Mouse (Mus musculus) forebrain, embryonic 10.5 days (tissue): ENCODE measurements around the gene Creb3l2. TPM values are rescaled to one million over a fixed set of nuclear protein-coding genes. Genes with fewer than 3 reads are reported as not detected.

ENCODE experiments used
- DNase-seq: peaks from one replicate; pipeline ENCODE4 v3.0.0-alpha.2; 2017; ENCODE audit warnings: low spot score; ENCODE audit errors: extremely low spot score
- H3K27ac ChIP-seq: fragments of 300-500 bp; sonication (generic); 2 replicates; pipeline ENCODE4 v1.5.1; 2016; ENCODE audit warnings: mild to moderate bottlenecking
- H3K27me3 ChIP-seq: fragments of 300-500 bp; sonication (generic); 2 replicates; pipeline ENCODE4 v1.6.1; 2016; ENCODE audit warnings: mild to moderate bottlenecking; ENCODE audit not compliant: poor library complexity, severe bottlenecking
- H3K36me3 ChIP-seq: fragments of 300-500 bp; sonication (generic); replicated peaks from 2 replicates; pipeline ENCODE4 v1.6.1; 2016; ENCODE audit warnings: mild to moderate bottlenecking, moderate library complexity
- H3K4me1 ChIP-seq: fragments of 300-500 bp; sonication (generic); 2 replicates; pipeline ENCODE4 v1.6.1; 2016
- H3K4me3 ChIP-seq: fragments of 300-500 bp; sonication (generic); 2 replicates; pipeline ENCODE4 v1.5.1; 2016; ENCODE audit warnings: mild to moderate bottlenecking, moderate library complexity
- H3K9me3 ChIP-seq: fragments of 300-500 bp; sonication (generic); 2 replicates; pipeline ENCODE4 v1.6.1; 2016; ENCODE audit warnings: mild to moderate bottlenecking, moderate library complexity
- WGBS: fragments of 180-500 bp; shearing (Covaris S2); methylation state at CpG from one replicate; pipeline ENCODE4 v1.1.7; 2016; 5-methylcytosine and 5-hydroxymethylcytosine counted together
- polyA plus RNA-seq: library from polyadenylated mRNA; unstranded; fragments of >200 nt; fragmentation: Nextera tagmentation; extraction: Ambion mirVana; gene quantifications from 2 replicates; pipeline ENCODE4 v1.2.1, GENCODE M21; 2016

Creb3l2 gene
- polyA plus RNA-seq, 1 experiment from 2014 or later = 5.2 TPM

- no peaks in the 10 kb centered on the region for H3K27me3 ChIP-seq
- 89% methylated on average over 9 of the region's 9 CpGs for WGBS
These were observed 88.3 kb downstream of the Creb3l2 start for GRCm38 (mm10) chr6:37353616-37354015.

DNA sequence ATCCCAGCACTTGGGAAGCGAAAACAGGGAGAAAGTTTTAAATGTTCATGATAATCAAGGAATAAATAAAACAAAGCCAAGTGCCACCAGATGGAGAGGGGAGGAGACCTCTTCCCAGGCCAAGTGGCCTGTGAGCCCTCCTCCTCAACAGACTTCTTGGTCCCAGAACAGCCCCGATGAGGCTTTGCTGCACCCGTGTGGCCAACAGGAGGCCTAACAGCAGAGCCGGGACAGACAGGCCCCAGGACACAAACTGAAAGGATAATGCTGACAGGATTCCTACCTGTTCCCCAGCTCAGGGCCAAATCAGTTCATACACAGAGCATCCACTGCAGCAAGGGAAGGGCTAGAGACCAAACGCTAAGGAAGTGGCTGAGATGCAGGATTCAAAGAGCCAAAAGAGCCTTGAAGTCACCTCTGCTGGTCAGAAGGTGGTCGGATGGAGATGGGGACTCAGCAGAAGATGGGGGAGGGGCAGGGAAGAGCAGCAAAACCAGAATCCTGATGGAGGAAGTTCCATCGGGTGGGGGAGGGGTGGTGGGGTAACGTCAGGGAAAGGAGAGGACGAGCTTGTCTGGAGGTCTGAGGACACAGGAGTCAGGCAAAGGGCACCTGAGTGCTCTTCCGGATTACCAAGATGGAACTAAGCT lies 90.1 kb downstream of the Creb3l2 start:
- DNase-seq = peak; percentile 69
- 18% methylated on average over 10 of the region's 10 CpGs for WGBS
- no peak overlapping the region for H3K27ac ChIP-seq
- H3K4me1 ChIP-seq = peaks cover 16% of the 10 kb centered on the region
- H3K27me3 ChIP-seq = no peaks in the 10 kb centered on the region
- no peaks in the 10 kb centered on the region for H3K9me3 ChIP-seq
- peaks cover 11% of the 10 kb centered on the region for H3K36me3 ChIP-seq
- no peak overlapping the region for H3K4me3 ChIP-seq

More at GRCm38 (mm10) chr6:37353616-37354015, 88.3 kb downstream of the Creb3l2 start:
- DNase-seq = no peak
- peaks cover 8% of the 10 kb centered on the region for H3K36me3 ChIP-seq
- H3K27ac ChIP-seq = no peak overlapping the region
- no peaks in the 10 kb centered on the region for H3K9me3 ChIP-seq
- peaks cover 25% of the 10 kb centered on the region for H3K4me1 ChIP-seq
- no peak overlapping the region for H3K4me3 ChIP-seq

DNA sequence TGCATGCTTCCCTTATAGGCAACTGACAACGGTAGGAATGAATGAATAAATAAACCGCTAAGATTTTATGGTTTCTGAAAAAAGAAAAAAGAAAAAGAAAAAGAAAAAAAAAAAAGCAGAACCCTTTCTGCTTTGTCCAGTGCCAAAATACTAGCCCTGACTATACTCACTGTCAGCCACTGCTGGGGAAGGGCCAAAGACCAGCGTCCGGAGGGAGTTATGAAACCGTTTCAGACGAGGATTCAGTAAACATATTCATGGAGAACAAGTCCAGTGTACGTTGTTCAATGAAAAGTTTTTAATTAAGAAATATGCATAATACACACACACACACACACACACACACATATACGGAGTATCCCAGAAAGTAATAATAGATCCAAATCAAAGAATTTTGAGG lies 91.6 kb downstream of the Creb3l2 start:
- Histone ChIP-seq H3K4me3 (no peak overlapping the region), H3K27ac (no peak overlapping the region), H3K4me1 (peaks cover 16% of the 10 kb centered on the region), H3K36me3 (peaks cover 5% of the 10 kb centered on the region), H3K9me3 (no peaks in the 10 kb centered on the region), H3K27me3 (no peaks in the 10 kb centered on the region)
- DNase-seq = no peak
- WGBS = 91% methylated on average over 8 of the region's 8 CpGs

DNA sequence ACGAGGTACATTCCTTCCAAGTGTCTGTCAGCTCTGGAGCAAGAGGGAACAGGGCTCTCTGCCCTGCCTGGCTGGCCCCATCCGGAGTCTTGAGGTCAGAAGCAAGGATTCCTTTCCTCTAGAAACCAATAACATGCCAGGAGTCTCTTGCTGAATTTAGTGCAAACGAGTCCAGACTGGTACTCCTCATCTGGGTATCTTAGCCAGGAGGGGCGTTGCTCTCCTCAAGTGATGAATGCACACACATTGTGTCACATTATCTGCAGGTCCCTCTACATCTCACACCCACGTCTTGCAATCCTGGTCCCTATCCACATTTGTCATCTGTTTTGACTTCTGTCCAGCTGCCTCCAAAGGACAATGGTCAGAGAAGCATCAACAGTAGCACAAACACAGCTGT lies 94.3 kb downstream of the Creb3l2 start:
- no peak for DNase-seq
- 86% methylated on average over 5 of the region's 5 CpGs for WGBS
- Histone ChIP-seq H3K4me1 (peaks cover 4% of the 10 kb centered on the region; the same call in 1 of the 2 replicates), H3K4me3 (no peak overlapping the region), H3K36me3 (0 out of 2 replicates have a peak, but pooled peaks cover 5% of the 10 kb centered on the region), H3K27me3 (no peaks in the 10 kb centered on the region), H3K27ac (no peak overlapping the region), H3K9me3 (no peaks in the 10 kb centered on the region)

GRCm38 (mm10) chr6:37338055-37338454 lies 103.9 kb downstream of the Creb3l2 start:
- Histone ChIP-seq H3K27me3 (no peaks in the 10 kb centered on the region), H3K4me3 (no peak overlapping the region), H3K27ac (no peak overlapping the region), H3K4me1 (peaks cover 13% of the 10 kb centered on the region), H3K36me3 (0 out of 2 replicates have a peak, but pooled peaks cover 4% of the 10 kb centered on the region), H3K9me3 (no peaks in the 10 kb centered on the region)
- WGBS = 88% methylated on average over 5 of the region's 5 CpGs
- DNase-seq = no peak

DNA sequence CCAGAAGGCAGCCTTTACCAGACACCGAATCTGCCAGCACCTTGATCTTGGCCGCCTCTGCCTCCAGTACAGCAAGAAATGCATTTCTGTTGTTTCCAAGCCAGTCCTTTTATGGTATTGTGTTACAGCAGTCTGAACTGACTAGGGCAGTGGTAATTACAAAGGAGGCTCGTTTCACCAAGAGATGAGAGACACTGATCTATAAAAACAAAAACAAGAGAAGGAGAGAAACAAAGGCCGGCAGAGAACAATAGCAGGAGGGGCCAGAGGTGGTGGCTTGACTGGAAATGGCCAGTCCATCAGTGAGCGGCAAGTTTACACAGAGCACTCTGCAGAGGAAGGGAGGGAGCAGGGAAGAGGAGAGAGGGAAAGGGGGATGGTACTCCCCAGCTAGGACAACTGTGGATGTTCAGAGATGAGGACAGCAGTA lies 105.1 kb downstream of the Creb3l2 start:
- no peak for DNase-seq
- 0 out of 2 replicates have a peak overlapping the region, but pooled peaks have one; percentile 36 for H3K27ac ChIP-seq

DNA sequence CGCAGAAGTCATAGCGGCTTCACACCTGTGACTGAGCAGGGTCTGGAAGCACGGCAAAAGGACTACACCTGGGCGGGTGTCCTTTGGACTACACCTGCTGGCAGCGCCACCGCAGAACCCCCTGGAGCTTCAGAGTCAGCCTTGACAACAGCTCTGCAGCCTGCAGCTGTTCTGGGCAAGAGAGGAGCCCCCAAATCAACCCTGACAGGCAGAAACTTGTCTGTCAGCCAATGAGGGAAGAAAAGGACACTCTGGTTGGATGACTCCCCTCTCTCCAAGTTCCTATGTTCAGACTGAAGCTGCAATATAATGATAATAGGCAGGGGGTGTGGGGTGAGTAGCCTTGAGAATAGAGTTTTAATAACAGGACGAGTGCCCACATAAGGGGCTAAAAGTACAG lies 105.6 kb downstream of the Creb3l2 start:
- H3K9me3 ChIP-seq = no peaks in the 10 kb centered on the region
- DNase-seq = no peak
- no peak overlapping the region for H3K4me3 ChIP-seq
- peak overlapping the region; percentile 36; the same call in 1 of the 2 replicates for H3K27ac ChIP-seq
- 61% methylated on average over 7 of the region's 7 CpGs for WGBS
- peaks cover 4% of the 10 kb centered on the region; the same call in 1 of the 2 replicates for H3K36me3 ChIP-seq
- H3K4me1 ChIP-seq = peaks cover 13% of the 10 kb centered on the region
- no peaks in the 10 kb centered on the region for H3K27me3 ChIP-seq

More for the DNA sequence above, 105.1 kb downstream of the Creb3l2 start:
- H3K36me3 ChIP-seq = peaks cover 4% of the 10 kb centered on the region; the same call in 1 of the 2 replicates
- H3K4me1 ChIP-seq = peaks cover 13% of the 10 kb centered on the region
- H3K9me3 ChIP-seq = no peaks in the 10 kb centered on the region
- no peak overlapping the region for H3K4me3 ChIP-seq
- 20% methylated on average over 5 of the region's 5 CpGs for WGBS
- no peaks in the 10 kb centered on the region for H3K27me3 ChIP-seq

DNA sequence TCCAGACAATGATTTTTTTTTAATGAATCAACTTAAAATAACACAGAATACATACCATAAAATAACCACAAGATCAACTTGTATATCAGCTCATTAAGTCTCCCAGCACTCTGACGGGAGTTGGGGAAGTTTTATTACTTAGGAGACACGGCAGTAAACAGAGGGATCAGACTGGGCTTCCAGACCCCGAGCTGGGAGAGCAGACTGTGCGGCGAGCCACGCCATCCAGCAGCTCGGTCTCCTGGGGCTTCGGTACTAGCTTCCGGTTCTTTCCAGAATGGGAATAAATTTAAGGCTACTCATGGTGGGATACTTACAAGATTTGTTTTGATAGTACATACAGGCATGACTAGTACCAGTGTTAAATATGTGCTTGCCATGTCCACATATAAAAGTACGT lies 109.1 kb downstream of the Creb3l2 start:
- no peak overlapping the region for H3K27ac ChIP-seq
- H3K36me3 ChIP-seq = peaks cover 4% of the 10 kb centered on the region; the same call in 1 of the 2 replicates
- no peaks in the 10 kb centered on the region for H3K9me3 ChIP-seq
- peaks cover 35% of the 10 kb centered on the region for H3K4me1 ChIP-seq
- no peak overlapping the region for H3K4me3 ChIP-seq
- no peaks in the 10 kb centered on the region for H3K27me3 ChIP-seq
- no peak for DNase-seq
- 87% methylated on average over 10 of the region's 10 CpGs for WGBS

- Histone ChIP-seq H3K27ac (no peak overlapping the region), H3K36me3 (peaks cover 4% of the 10 kb centered on the region; the same call in 1 of the 2 replicates), H3K9me3 (no peaks in the 10 kb centered on the region), H3K4me3 (no peak overlapping the region), H3K4me1 (peaks cover 27% of the 10 kb centered on the region), H3K27me3 (no peaks in the 10 kb centered on the region)
- WGBS = 61% methylated on average over 5 of the region's 5 CpGs
- DNase-seq = no peak
These were observed 111.8 kb downstream of the Creb3l2 start for GRCm38 (mm10) chr6:37329901-37330864.

- no peaks in the 10 kb centered on the region for H3K9me3 ChIP-seq
- H3K27ac ChIP-seq = no peak overlapping the region
- H3K36me3 ChIP-seq = peaks cover 4% of the 10 kb centered on the region; the same call in 1 of the 2 replicates
- no peak for DNase-seq
- no peak overlapping the region for H3K4me3 ChIP-seq
- H3K4me1 ChIP-seq = peaks cover 27% of the 10 kb centered on the region
- 92% methylated on average over 3 of the region's 3 CpGs for WGBS
- H3K27me3 ChIP-seq = no peaks in the 10 kb centered on the region
These were observed 112.6 kb downstream of the Creb3l2 start for GRCm38 (mm10) chr6:37329376-37329775.

DNA sequence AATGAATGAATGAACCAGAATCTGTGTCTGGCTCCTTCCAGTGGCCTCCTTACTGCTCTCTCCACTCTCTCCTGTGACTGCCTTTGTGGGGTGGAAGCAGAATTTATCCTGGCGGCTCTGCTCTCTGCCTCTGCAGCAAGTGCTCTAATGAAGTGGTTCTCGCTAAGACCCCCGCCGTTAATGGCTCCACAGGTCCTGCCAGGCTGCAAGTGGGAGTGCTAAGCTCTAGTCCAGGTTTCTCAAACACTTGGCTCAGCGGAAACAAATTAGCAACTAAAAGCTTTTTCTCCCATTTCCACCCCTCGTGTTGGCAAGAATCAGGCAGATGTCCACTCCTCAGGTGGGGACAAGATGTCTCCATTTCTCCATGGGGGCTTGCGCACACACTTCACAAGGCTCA lies 113.3 kb downstream of the Creb3l2 start:
- Histone ChIP-seq H3K27me3 (no peaks in the 10 kb centered on the region), H3K4me1 (peaks cover 27% of the 10 kb centered on the region), H3K9me3 (no peaks in the 10 kb centered on the region), H3K36me3 (peaks cover 4% of the 10 kb centered on the region; the same call in 1 of the 2 replicates), H3K27ac (no peak overlapping the region), H3K4me3 (no peak overlapping the region)
- WGBS = 31% methylated on average over 7 of the region's 7 CpGs
- DNase-seq = no peak

GRCm38 (mm10) chr6:37327519-37327918 lies 114.4 kb downstream of the Creb3l2 start:
- H3K36me3 ChIP-seq = no peaks in the 10 kb centered on the region; the same call in 1 of the 2 replicates
- H3K4me3 ChIP-seq = no peak overlapping the region
- no peak overlapping the region for H3K27ac ChIP-seq
- DNase-seq = no peak
- WGBS = 52% methylated on average over 6 of the region's 6 CpGs
- H3K27me3 ChIP-seq = no peaks in the 10 kb centered on the region
- H3K9me3 ChIP-seq = no peaks in the 10 kb centered on the region
- peaks cover 27% of the 10 kb centered on the region for H3K4me1 ChIP-seq
